Mouse (Mus musculus): ENCODE results near the gene 1700012B09Rik. TPM values are rescaled to one million over a fixed set of nuclear protein-coding genes. Genes with fewer than 3 reads are reported as not detected.
A peak's percentile ranks its signal among the peaks of the same experiment; 100 is the strongest.

Gene 1700012B09Rik
- polyA plus RNA-seq, 1 experiment from 2014 or later = not detected

GRCm38 (mm10) chr9:14758590-14758989 lies 12.2 kb downstream of the 1700012B09Rik start:
- 70% methylated on average over 7 of the region's 7 CpGs for WGBS
- H3K27me3 ChIP-seq = no peaks in the 10 kb centered on the region
- H3K36me3 ChIP-seq = no peaks in the 10 kb centered on the region
- H3K9me3 ChIP-seq (replicated peaks) = no peaks in the 10 kb centered on the region
- no peak for ATAC-seq (replicated peaks; ENCODE audit: low FRiP score)
- H3K4me1 ChIP-seq = no peaks in the 10 kb centered on the region
- H3K4me3 ChIP-seq (replicated peaks) = no peak overlapping the region
- no peak overlapping the region for H3K4me2 ChIP-seq
- no peak overlapping the region for H3K27ac ChIP-seq
- no peak overlapping the region for H3K9ac ChIP-seq

GRCm38 (mm10) chr9:14754469-14754868 lies 16.4 kb downstream of the 1700012B09Rik start:
- Histone ChIP-seq H3K27ac (no peak overlapping the region), H3K9me3 (replicated peaks) (no peaks in the 10 kb centered on the region), H3K36me3 (no peaks in the 10 kb centered on the region), H3K4me1 (peaks cover 15% of the 10 kb centered on the region), H3K4me2 (no peak overlapping the region), H3K27me3 (0 out of 2 replicates have a peak, but pooled peaks cover 6% of the 10 kb centered on the region), H3K4me3 (replicated peaks) (no peak overlapping the region), H3K9ac (no peak overlapping the region)
- WGBS = 88% methylated on average over 3 of the region's 3 CpGs
- ATAC-seq (replicated peaks; ENCODE audit: low FRiP score) = no peak

GRCm38 (mm10) chr9:14753947-14754346 lies 16.9 kb downstream of the 1700012B09Rik start:
- H3K4me2 ChIP-seq = no peak overlapping the region
- no peaks in the 10 kb centered on the region for H3K36me3 ChIP-seq
- no peak overlapping the region for H3K9ac ChIP-seq
- H3K27me3 ChIP-seq = 0 out of 2 replicates have a peak, but pooled peaks cover 6% of the 10 kb centered on the region
- no peak overlapping the region for H3K27ac ChIP-seq
- peaks cover 15% of the 10 kb centered on the region for H3K4me1 ChIP-seq
- ATAC-seq (replicated peaks; ENCODE audit: low FRiP score) = no peak
- H3K4me3 ChIP-seq (replicated peaks) = no peak overlapping the region
- no peaks in the 10 kb centered on the region for H3K9me3 ChIP-seq (replicated peaks)

- Histone ChIP-seq H3K27ac (0 out of 2 replicates have a peak within 1 kb of the TSS, but pooled peaks have one; percentile 30), H3K27me3 (0 out of 2 replicates have a peak, but pooled peaks cover 6% of the 10 kb centered on the region), H3K4me1 (peaks cover 15% of the 10 kb centered on the region), H3K36me3 (no peaks in the 10 kb centered on the region), H3K9me3 (replicated peaks) (no peaks in the 10 kb centered on the region), H3K4me3 (replicated peaks) (peak within 1 kb of the TSS; percentile 60), H3K4me2 (peak within 1 kb of the TSS; percentile 98), H3K9ac (peak within 1 kb of the TSS; percentile 61)
- ATAC-seq (replicated peaks; ENCODE audit: low FRiP score) = peak; percentile 88
- WGBS = under 1% methylated on average over 28 of the region's 28 CpGs
Observed at GRCm38 (mm10) chr9:14752001-14752522, 18.8 kb downstream of the 1700012B09Rik start, which contains the start of gene Fut4. Fut4 (minus strand) TSS chr9:14752393.

GRCm38 (mm10) chr9:14751503-14752000 lies 19.3 kb downstream of the 1700012B09Rik start:
- H3K9ac ChIP-seq = peak overlapping the region; percentile 61
- under 1% methylated on average over 43 of the region's 50 CpGs for WGBS
- H3K4me3 ChIP-seq (replicated peaks) = peak overlapping the region; percentile 60
- ATAC-seq (replicated peaks; ENCODE audit: low FRiP score) = peak; percentile 77
- no peaks in the 10 kb centered on the region for H3K9me3 ChIP-seq (replicated peaks)
- peak overlapping the region; percentile 98 for H3K4me2 ChIP-seq
- peaks cover 15% of the 10 kb centered on the region for H3K4me1 ChIP-seq
- H3K36me3 ChIP-seq = no peaks in the 10 kb centered on the region
- no peak overlapping the region for H3K27ac ChIP-seq
- H3K27me3 ChIP-seq = 0 out of 2 replicates have a peak, but pooled peaks cover 6% of the 10 kb centered on the region

GRCm38 (mm10) chr9:14750901-14751502 lies 19.8 kb downstream of the 1700012B09Rik start:
- peak; percentile 12 for ATAC-seq (replicated peaks; ENCODE audit: low FRiP score)

GRCm38 (mm10) chr9:14740151-14740924 lies 30.5 kb downstream of the 1700012B09Rik start, which contains the start of gene Piwil4:
Piwil4 (minus strand) TSS chr9:14740733.
- Histone ChIP-seq H3K27ac (no peak within 1 kb of the TSS), H3K4me3 (replicated peaks) (no peak within 1 kb of the TSS), H3K9me3 (replicated peaks) (no peaks in the 10 kb centered on the region), H3K27me3 (no peaks in the 10 kb centered on the region), H3K4me1 (no peaks in the 10 kb centered on the region), H3K36me3 (no peaks in the 10 kb centered on the region), H3K9ac (no peak within 1 kb of the TSS), H3K4me2 (no peak within 1 kb of the TSS)
- ATAC-seq (replicated peaks; ENCODE audit: low FRiP score) = no peak
- WGBS = 87% methylated on average over 19 of the region's 19 CpGs

More at GRCm38 (mm10) chr9:14750901-14751502, 19.8 kb downstream of the 1700012B09Rik start:
- Histone ChIP-seq H3K27ac (no peak overlapping the region), H3K9ac (peak overlapping the region; percentile 61), H3K36me3 (no peaks in the 10 kb centered on the region), H3K9me3 (replicated peaks) (no peaks in the 10 kb centered on the region), H3K4me1 (peaks cover 18% of the 10 kb centered on the region), H3K4me2 (peak overlapping the region; percentile 98), H3K27me3 (0 out of 2 replicates have a peak, but pooled peaks cover 6% of the 10 kb centered on the region), H3K4me3 (replicated peaks) (peak overlapping the region; percentile 60)
- WGBS = 66% methylated on average over 41 of the region's 42 CpGs

GRCm38 (mm10) chr9:14739498-14740150 lies 31.2 kb downstream of the 1700012B09Rik start:
- Histone ChIP-seq H3K4me3 (replicated peaks) (no peak overlapping the region), H3K4me2 (no peak overlapping the region), H3K27me3 (no peaks in the 10 kb centered on the region), H3K9ac (no peak overlapping the region), H3K9me3 (replicated peaks) (no peaks in the 10 kb centered on the region), H3K27ac (no peak overlapping the region), H3K4me1 (no peaks in the 10 kb centered on the region), H3K36me3 (no peaks in the 10 kb centered on the region)
- 78% methylated on average over 4 of the region's 4 CpGs for WGBS
- no peak for ATAC-seq (replicated peaks; ENCODE audit: low FRiP score)

- H3K4me1 ChIP-seq = peaks cover 7% of the 10 kb centered on the region
- 0 out of 2 replicates have a peak overlapping the region, but pooled peaks have one; percentile 6 for H3K4me2 ChIP-seq
- H3K9me3 ChIP-seq (replicated peaks) = no peaks in the 10 kb centered on the region
- no peaks in the 10 kb centered on the region for H3K36me3 ChIP-seq
- no peaks in the 10 kb centered on the region for H3K27me3 ChIP-seq
- H3K4me3 ChIP-seq (replicated peaks) = no peak overlapping the region
- 13% methylated on average over 9 of the region's 9 CpGs for WGBS
- H3K27ac ChIP-seq = 0 out of 2 replicates have a peak overlapping the region, but pooled peaks have one; percentile 33
- no peak overlapping the region for H3K9ac ChIP-seq
- no peak; the same call in 1 of the 2 replicates for ATAC-seq (replicated peaks; ENCODE audit: low FRiP score)
Observed at GRCm38 (mm10) chr9:14730941-14731541, 39.8 kb downstream of the 1700012B09Rik start.

GRCm38 (mm10) chr9:14728365-14728764 lies 42.5 kb downstream of the 1700012B09Rik start:
- no peak overlapping the region for H3K4me2 ChIP-seq
- H3K27ac ChIP-seq = no peak overlapping the region
- H3K4me3 ChIP-seq (replicated peaks) = no peak overlapping the region
- no peaks in the 10 kb centered on the region for H3K36me3 ChIP-seq
- ATAC-seq (replicated peaks; ENCODE audit: low FRiP score) = no peak
- H3K9me3 ChIP-seq (replicated peaks) = no peaks in the 10 kb centered on the region
- no peaks in the 10 kb centered on the region for H3K27me3 ChIP-seq
- H3K9ac ChIP-seq = no peak overlapping the region
- peaks cover 7% of the 10 kb centered on the region for H3K4me1 ChIP-seq
- WGBS = 88% methylated on average over 4 of the region's 4 CpGs

- Histone ChIP-seq H3K36me3 (no peaks in the 10 kb centered on the region), H3K9ac (no peak overlapping the region), H3K4me1 (peaks cover 7% of the 10 kb centered on the region), H3K27me3 (no peaks in the 10 kb centered on the region), H3K4me2 (no peak overlapping the region), H3K27ac (no peak overlapping the region), H3K4me3 (replicated peaks) (no peak overlapping the region), H3K9me3 (replicated peaks) (no peaks in the 10 kb centered on the region)
- no peak for ATAC-seq (replicated peaks; ENCODE audit: low FRiP score)
- 57% methylated on average over 4 of the region's 4 CpGs for WGBS
Observed at GRCm38 (mm10) chr9:14726629-14727028, 44.2 kb downstream of the 1700012B09Rik start.

All from kidney, embryonic 15.5 days (tissue).